Mouse (Mus musculus) 3T3-L1 (cell line): ENCODE data around the gene Gchfr.

ENCODE experiments used
- DNase-seq: peaks from one replicate; pipeline ENCODE4 v3.0.0-alpha.2; 2015; ENCODE audit warnings: low read depth, low spot score

Gene Gchfr

DNA sequence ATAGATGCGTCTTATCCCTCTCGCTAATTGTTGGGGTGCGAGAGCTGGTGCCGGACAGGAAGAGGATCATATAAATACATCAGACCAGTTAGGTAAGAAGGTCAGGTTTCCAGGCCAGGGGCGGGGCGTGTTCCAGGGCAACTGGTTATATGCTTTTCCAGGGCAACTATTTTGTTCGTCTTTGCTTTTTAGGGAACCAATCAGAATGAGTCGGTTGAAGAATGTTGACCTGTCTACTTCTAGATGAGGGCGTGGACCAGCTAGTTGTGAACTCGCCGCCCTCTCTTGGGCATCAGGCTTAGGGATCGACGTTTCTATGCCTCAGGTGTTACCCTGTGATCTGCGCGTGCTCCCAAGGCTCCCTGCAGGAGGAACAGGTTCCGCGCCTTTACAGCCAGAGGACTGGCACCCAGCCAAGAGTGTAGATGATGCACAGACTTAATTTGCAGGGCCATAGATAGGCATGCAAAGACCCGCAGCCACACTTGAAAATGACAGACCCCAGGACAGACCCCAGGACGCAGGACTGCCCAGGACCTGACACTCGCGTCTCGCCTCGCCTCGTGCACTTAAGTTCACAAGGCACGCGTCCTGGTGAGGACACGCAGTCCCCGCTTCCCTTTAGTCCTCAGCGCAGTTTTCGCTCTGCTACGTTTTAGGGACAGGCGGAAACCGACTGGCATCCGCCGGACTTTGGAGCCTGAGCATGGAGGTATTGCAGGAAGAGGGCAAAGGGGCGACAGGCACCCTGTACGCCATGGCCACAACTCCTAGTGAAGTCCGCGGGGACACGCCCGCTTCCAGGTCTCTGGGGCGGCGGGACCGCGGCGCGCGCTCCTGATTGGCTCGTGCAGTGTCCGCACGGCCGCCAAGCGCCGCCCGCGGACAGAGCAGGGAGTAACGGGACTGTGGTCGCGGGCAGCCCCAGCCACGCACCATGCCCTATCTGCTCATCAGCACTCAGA lies at the start of gene Gchfr:
Gene Gchfr, plus strand, starts transcription at position 873 of the 965 bp plus-strand sequence.
- DNase-seq = peak; percentile 39

DNA sequence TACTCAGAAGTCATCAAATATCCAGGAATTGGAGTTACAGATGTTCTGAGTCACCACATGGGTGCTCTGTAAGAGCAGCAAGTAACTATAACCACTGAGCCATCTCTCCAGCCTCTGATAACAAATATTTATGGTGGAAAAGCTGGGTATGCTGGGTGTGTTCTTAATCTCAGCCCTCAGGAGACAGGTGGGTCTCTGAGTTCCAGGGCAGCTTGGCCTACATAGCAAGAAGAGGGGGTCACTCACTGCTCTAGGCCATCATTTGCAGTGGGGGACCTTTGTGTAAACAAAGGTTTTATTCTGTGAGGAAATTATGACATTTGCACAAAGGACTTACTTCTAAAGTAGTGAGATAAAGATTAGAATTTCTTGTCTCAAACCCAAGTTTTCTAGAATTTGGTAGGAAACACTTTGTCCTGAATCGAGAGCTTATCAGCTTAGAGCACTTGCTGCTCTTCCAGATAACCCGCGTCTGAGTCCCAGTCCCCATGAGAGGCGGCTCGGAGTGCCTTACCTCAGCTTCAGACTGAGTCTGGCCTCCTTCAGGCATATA lies 31.2 kb upstream of the Gchfr start:
- DNase-seq = no peak

GRCm38 (mm10) chr2:119145199-119145598 lies 22.4 kb upstream of the Gchfr start:
- DNase-seq = peak; percentile 57

DNA sequence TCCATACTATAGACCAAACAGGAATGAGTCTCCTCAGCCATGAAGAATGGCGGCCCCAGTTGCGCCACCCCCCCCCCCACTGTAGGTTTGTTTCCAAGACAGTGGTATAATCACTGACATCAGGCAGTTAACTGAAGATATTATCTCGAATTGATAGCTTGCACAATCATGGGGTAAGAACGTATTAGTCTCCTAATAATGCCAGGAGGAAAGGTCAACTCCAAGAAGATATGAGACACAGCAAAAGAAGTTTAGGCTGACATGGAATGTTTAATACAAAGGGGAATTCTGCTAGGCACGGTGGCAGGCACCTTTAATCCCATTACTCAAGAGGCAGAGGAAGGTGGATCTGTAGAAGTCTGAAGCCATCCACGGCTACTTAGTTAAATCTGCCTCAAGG lies 21.1 kb upstream of the Gchfr start:
- no peak for DNase-seq

- no peak for DNase-seq
These were observed 20.4 kb upstream of the Gchfr start for GRCm38 (mm10) chr2:119147160-119147678.

GRCm38 (mm10) chr2:119147775-119148174 lies 19.8 kb upstream of the Gchfr start:
- DNase-seq = no peak

- DNase-seq = no peak
These were observed 15.3 kb upstream of the Gchfr start for GRCm38 (mm10) chr2:119152255-119152654.

DNA sequence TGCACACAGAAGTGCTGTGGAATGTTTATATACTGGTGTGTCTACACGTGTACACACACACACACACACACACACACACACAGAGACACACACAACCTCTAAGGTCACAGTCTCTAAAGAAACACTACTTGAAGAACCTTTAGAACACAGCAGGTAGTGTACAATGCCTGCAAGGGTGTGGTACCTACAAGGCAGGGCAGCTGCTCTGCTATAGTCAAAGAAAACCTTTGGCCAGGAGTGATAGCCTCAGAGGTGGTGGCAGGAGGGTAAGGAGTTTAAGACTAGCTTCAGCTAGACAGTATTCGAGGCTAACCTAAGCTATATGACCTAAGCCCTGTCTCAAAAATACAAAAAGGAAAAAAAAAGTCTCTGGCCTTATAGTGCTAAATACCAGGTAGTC lies 12.9 kb upstream of the Gchfr start:
- DNase-seq = no peak

DNA sequence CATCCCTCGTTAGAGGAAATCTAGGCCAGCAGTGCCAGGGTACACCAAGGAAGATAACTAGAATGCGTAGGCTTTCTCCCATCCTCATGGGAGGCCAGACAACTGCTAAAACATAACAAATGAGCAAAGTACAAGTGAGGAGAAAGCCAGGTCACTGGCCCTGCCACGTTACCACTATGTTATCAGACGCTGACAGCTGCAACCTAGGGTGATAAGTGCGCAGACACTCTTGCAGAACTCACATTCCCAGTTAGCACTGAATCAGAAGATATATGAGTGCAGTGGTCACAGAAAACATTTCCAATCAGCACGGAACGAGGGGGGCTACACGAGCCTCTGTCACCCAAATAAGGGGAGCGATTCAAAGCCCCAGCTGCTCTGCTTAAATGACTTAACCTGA lies 12.2 kb upstream of the Gchfr start:
- no peak for DNase-seq

GRCm38 (mm10) chr2:119156081-119156680 lies 11.4 kb upstream of the Gchfr start:
- DNase-seq = peak; percentile 40

DNA sequence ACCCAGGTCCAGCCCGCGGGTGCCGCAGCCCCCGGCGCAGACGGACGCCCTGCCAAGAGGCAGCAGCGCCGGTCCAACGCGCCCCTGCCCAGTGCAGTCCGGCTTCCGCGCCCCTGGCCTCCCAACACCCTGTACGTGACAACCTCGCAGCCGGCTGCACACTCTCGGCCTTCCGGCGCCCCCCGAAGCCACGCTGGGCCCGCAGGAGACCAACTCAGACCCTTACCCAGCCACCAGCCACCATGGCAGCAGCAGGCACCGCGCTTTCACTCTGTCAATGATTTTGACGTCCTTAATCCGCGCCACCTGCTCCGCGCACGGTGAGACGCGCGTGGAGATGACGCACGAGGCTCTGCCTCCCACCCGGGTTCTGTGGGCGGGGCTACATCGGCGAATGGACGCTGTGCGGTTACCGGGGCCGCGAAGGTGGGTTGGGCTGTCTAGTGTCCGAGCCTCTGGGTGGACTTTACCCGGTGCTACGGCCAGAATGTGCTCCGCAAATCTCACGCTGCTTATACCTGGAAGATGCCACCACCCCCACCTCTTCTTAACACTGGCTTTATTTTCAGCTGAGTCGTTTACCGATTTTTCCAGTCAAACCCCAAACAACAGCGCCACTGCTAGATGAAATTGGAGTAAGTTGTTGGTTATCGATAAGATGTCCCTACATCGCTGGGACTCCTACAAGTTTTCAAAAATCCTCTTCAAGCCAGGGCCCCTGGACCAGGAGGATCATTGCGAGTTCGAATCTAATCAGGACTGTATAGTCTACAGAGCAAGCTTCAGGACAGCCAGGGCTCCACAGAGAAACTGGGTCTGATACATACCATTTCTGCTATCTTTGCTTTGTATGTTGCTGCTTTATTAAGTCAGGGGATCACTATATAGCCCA lies 10.6 kb upstream of the Gchfr start, which contains the start of gene Rmdn3:
Gene Rmdn3, minus strand, starts transcription at position 354 of the 892 bp plus-strand sequence.
- peak; percentile 95 for DNase-seq

GRCm38 (mm10) chr2:119157836-119158235 lies 9.7 kb upstream of the Gchfr start:
- DNase-seq = no peak

- DNase-seq = no peak
These were observed 6.3 kb upstream of the Gchfr start for GRCm38 (mm10) chr2:119161247-119161646.

GRCm38 (mm10) chr2:119163135-119163534 lies 4.4 kb upstream of the Gchfr start:
- DNase-seq = no peak

GRCm38 (mm10) chr2:119163999-119164398 lies 3.6 kb upstream of the Gchfr start:
- DNase-seq = no peak

GRCm38 (mm10) chr2:119165401-119165800 lies 2.2 kb upstream of the Gchfr start:
- no peak for DNase-seq

DNA sequence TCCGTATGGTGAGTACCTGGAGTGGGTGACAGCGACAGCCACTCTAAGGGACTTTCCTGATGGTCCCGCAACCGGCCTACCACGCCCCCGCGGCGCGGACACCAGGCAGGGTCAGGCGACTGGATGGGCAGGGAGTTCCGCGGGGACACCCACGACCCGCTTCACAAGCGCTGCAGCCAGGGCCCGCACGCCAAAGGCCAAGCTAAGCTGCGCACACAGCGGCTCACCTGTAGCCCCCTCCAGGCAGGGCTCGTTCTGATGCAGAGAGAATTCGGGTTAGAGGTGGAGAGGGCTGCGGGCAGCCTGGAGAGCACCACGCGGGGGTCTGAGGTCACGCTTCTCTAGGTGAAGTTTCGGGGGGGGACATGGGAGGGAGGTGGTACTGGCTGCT lies 288 bp downstream of the Gchfr start:
- no peak for DNase-seq

GRCm38 (mm10) chr2:119170282-119170681 lies 2.7 kb downstream of the Gchfr start:
- peak; percentile 69 for DNase-seq

GRCm38 (mm10) chr2:119171574-119171973 lies 4.0 kb downstream of the Gchfr start:
- peak; percentile 98 for DNase-seq

- DNase-seq = no peak
These were observed 4.9 kb downstream of the Gchfr start for GRCm38 (mm10) chr2:119172446-119172845.
